Mouse (Mus musculus) hindbrain, embryonic 15.5 days (tissue): Measurements from ENCODE around the gene Ipo7. TPM values are rescaled to one million over a fixed set of nuclear protein-coding genes. Genes with fewer than 3 reads are reported as not detected.

ENCODE experiments used
- ATAC-seq: fragments of 200-750 bp; cut with Nextera tagmentation; 2 replicates; pipeline ENCODE4 v1.8.0; 2017; ENCODE audit warnings: low read depth, moderate number of reproducible peaks, moderate TSS enrichment; ENCODE audit not compliant: low FRiP score
- H3K27ac ChIP-seq: fragments of 300-500 bp; sonication (generic); replicated peaks from 2 replicates; pipeline ENCODE4 v1.5.1; 2015; ENCODE audit warnings: mild to moderate bottlenecking, inconsistent platforms
- H3K27me3 ChIP-seq: fragments of 300-500 bp; sonication (generic); 2 replicates; pipeline ENCODE4 v1.6.1; 2015; ENCODE audit warnings: control low read depth, inconsistent platforms
- H3K36me3 ChIP-seq: fragments of 300-500 bp; sonication (generic); 2 replicates; pipeline ENCODE4 v1.6.1; 2015; ENCODE audit warnings: control low read depth, inconsistent platforms
- H3K4me1 ChIP-seq: fragments of 300-500 bp; sonication (generic); replicated peaks from 2 replicates; pipeline ENCODE4 v1.6.1; 2015; ENCODE audit warnings: control low read depth, inconsistent platforms
- H3K4me2 ChIP-seq: fragments of 300-500 bp; sonication (generic); 2 replicates; pipeline ENCODE4 v1.6.1; 2015; ENCODE audit warnings: moderate library complexity, mild to moderate bottlenecking, inconsistent platforms
- H3K4me3 ChIP-seq: fragments of 300-500 bp; sonication (generic); 2 replicates; pipeline ENCODE4 v1.5.1; 2015; ENCODE audit warnings: mild to moderate bottlenecking, inconsistent platforms
- H3K9ac ChIP-seq: fragments of 300-500 bp; sonication (generic); 2 replicates; pipeline ENCODE4 v1.6.1; 2015; ENCODE audit warnings: inconsistent platforms
- H3K9me3 ChIP-seq: fragments of 300-500 bp; sonication (generic); 2 replicates; pipeline ENCODE4 v1.6.1; 2016; ENCODE audit warnings: control low read depth, inconsistent platforms
- whole genome bisulfite sequencing: fragments of 180-500 bp; shearing (Covaris S2); methylation state at CpG from one replicate; pipeline ENCODE4 v1.1.7; 2015; 5-methylcytosine and 5-hydroxymethylcytosine counted together
- polyA plus RNA-seq: library from polyadenylated mRNA; unstranded; fragments of >200 nt; fragmentation: Nextera tagmentation; extraction: Ambion mirVana; gene quantifications from 2 replicates; pipeline ENCODE4 v1.2.1, GENCODE M21; 2015

Ipo7 gene
- polyA plus RNA-seq, 1 experiment from 2014 or later = 44.9 TPM

DNA sequence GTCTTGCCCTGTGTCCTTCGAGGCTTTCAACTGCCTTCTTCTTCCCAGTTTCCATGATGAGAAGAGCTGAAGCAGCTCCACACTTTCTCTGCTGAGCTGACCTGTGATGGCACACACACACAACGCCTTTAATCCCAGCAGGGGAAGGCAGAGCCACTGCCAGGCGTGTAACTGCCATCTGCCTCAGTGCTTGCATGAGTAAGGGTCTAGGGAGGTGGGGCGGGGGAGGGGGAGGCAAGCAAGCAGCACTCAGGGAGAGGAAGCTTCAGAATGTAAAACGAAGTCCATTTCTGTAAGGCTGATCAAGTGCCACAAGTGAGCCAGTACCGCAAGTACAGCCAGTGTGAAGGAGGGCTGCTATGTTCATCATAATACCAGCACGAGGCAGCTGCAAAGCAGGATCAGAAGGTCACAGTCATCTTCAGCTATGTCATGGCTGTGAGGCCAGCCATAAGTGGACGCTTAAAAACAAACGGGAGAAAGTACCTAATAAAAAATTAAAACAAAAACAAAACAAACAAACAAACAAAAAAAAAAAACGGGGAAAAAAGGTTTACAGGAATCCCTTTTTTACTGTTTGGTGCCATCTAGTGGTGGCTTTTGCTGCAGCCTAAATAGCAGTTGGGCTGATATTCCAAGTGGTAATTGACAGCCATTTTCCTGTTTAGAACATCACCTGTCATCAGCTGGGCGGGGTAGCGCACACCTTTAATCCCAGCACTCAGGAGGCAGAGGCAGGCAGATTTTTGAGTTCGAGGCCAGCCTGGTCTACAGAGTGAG is 65.5 kb downstream of the Ipo7 start:
- Histone ChIP-seq H3K9ac (no peak overlapping the region), H3K9me3 (no peaks in the 10 kb centered on the region), H3K4me2 (no peak overlapping the region), H3K4me1 (no peaks in the 10 kb centered on the region), H3K36me3 (peaks cover 78% of the 10 kb centered on the region), H3K27me3 (no peaks in the 10 kb centered on the region), H3K4me3 (no peak overlapping the region), H3K27ac (peak overlapping the region; percentile 54)
- peak; percentile 11; the same call in 1 of the 2 replicates for ATAC-seq
- WGBS = 63% methylated on average over 13 of the region's 13 CpGs

DNA sequence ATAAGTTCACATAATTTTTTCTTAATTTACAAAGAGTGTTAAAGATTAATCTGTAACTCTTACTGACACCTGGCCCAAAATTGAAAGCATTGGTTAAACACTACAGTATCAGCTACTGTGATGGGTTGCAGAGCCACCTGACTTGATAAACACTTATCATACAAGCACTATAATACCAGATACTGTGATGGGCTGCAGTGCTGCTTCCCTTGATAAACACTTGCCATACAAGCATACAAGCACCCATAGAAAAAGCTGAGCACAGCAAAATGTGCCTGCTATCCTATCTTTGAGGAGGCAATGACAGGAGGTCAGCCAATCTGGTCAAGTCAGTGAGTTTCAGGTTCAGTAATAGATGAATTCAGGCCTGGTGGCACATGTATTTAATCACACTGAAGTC is 67.1 kb downstream of the Ipo7 start:
- no peak overlapping the region for H3K9ac ChIP-seq
- no peak for ATAC-seq
- no peak overlapping the region for H3K27ac ChIP-seq
- no peaks in the 10 kb centered on the region for H3K4me1 ChIP-seq
- no peak overlapping the region for H3K4me2 ChIP-seq
- H3K4me3 ChIP-seq = no peak overlapping the region
- peaks cover 72% of the 10 kb centered on the region for H3K36me3 ChIP-seq
- H3K27me3 ChIP-seq = no peaks in the 10 kb centered on the region
- H3K9me3 ChIP-seq = no peaks in the 10 kb centered on the region

DNA sequence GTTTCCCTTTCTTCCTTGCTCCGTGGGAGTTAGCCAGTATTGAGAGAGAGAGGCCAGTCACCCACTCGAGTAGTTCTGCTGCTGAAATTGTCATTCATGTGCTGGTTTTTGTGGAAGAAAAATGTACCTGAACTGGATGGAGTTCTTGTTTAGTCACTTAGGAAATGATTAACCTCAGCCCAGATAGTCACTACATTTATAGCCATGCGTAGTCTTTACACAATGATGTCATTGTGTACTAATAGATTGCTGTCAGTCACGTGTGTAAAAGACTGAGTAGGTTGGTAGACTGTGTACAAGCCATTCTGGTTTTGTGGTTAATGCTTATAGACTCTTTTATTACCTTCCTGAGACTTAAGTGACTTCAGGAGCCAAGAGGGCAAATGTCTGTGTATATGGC is 69.8 kb downstream of the Ipo7 start:
- Histone ChIP-seq H3K4me1 (no peaks in the 10 kb centered on the region), H3K9me3 (no peaks in the 10 kb centered on the region), H3K27ac (no peak overlapping the region), H3K4me2 (no peak overlapping the region), H3K9ac (no peak overlapping the region), H3K4me3 (no peak overlapping the region), H3K27me3 (no peaks in the 10 kb centered on the region), H3K36me3 (peaks cover 58% of the 10 kb centered on the region)
- whole genome bisulfite sequencing = 82% methylated on average over 4 of the region's 4 CpGs
- ATAC-seq = no peak

DNA sequence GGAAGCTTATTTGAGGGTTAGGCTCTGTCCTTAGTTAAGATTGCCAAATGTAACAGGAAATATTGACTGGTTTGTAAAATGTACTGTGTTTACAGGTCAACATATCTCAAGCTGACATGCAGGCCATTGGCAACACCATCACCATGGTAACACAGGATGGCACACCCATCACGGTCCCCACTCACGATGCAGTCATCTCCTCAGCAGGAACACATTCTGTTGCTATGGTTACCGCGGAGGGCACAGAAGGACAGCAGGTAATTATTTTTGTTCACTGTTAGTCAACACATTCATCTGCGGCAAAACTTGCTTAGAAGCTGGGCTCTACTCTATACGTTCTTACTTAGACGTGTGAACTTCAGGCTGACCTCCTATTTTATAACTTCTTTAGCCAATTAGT is 73.6 kb downstream of the Ipo7 start:
- Histone ChIP-seq H3K36me3 (peaks cover 60% of the 10 kb centered on the region), H3K4me1 (no peaks in the 10 kb centered on the region), H3K27ac (no peak overlapping the region), H3K9ac (no peak overlapping the region), H3K4me3 (no peak overlapping the region), H3K9me3 (no peaks in the 10 kb centered on the region), H3K4me2 (no peak overlapping the region), H3K27me3 (no peaks in the 10 kb centered on the region)
- 42% methylated on average over 7 of the region's 7 CpGs for WGBS
- ATAC-seq = peak; percentile 56; the same call in 1 of the 2 replicates

DNA sequence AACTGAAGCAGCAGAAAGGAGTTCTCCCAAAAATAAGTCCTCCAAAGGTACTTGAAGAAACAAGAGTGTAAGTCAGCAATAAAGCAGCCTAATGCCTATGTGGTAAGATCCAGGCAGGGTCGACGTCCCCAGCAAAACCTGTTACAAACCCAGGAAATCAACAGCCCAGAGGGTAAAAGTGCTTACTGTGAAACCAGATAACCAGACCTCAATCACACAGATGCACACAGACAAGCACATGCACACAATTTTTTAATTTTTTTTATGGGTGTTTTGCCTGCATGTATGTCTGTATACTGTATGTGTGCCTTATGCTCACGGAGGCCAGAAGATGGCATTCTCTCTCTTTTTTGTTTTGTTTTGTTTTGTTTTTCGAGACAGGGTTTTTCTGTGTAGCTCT is 78.3 kb downstream of the Ipo7 start:
- Histone ChIP-seq H3K4me1 (no peaks in the 10 kb centered on the region), H3K9ac (no peak overlapping the region), H3K4me2 (no peak overlapping the region), H3K27me3 (no peaks in the 10 kb centered on the region), H3K4me3 (no peak overlapping the region), H3K9me3 (no peaks in the 10 kb centered on the region), H3K27ac (no peak overlapping the region), H3K36me3 (peaks cover 35% of the 10 kb centered on the region)
- no peak for ATAC-seq
- 88% methylated on average over 4 of the region's 4 CpGs for WGBS

DNA sequence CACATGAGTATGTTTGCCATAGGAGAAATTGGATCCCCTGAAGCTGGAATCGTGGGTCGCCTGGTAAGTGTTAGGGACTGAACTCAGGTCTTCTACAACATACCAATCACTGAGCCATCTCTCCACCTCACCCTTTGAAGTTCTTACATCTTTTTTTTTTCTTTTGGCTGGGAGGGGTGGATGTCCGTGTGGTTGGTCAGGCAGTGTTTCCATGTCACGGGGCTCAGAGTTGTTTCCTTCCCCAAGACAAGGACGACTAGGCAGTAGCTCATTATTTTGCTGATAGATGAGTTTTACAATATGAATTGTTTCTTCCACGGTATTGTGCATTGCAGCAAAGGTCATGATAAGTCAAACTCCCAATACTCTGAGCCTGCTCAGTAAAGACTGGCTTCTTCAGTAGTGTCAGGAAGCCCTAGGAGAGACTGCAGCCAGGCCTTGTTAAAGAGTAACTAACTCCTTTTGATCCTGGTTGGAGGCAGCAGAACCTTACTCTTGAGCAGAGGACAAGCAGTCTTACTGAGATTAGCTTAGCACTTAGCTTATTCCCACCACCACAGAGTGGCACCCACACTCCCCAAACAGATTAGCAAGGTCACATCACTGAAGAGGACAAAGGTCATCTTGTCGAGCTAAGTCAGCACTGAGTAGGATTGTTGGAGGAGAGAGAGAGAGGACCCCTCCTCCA is 79.2 kb downstream of the Ipo7 start:
- Histone ChIP-seq H3K9me3 (no peaks in the 10 kb centered on the region), H3K4me3 (no peak overlapping the region), H3K36me3 (peaks cover 34% of the 10 kb centered on the region), H3K4me1 (no peaks in the 10 kb centered on the region), H3K9ac (no peak overlapping the region), H3K27ac (no peak overlapping the region), H3K27me3 (no peaks in the 10 kb centered on the region), H3K4me2 (no peak overlapping the region)
- 50% methylated on average over 7 of the region's 7 CpGs for WGBS
- no peak for ATAC-seq

DNA sequence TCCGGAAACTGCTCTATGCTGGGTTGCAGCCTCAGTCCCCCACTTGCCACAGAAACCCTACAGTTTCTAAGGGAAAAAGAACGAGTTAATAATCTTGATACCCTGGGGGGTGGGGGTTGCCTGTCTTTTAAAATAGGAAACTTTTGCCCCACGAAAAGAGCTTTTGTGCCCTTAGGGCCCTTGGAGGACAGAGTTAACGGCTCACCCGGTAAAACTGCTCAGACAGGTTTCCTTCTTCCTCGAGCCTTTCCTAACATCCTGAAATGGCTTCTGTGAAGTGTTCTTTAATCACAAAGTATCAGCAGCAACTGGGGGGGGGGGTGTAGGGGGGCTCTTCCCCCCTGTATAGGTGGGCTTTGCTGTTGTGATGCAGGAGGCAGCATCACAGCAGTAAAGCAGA is 82.8 kb downstream of the Ipo7 start:
- H3K9me3 ChIP-seq = no peaks in the 10 kb centered on the region
- H3K27ac ChIP-seq = no peak overlapping the region
- ATAC-seq = no peak
- no peak overlapping the region for H3K9ac ChIP-seq
- no peaks in the 10 kb centered on the region for H3K4me1 ChIP-seq
- H3K27me3 ChIP-seq = no peaks in the 10 kb centered on the region
- no peak overlapping the region for H3K4me3 ChIP-seq
- peaks cover 5% of the 10 kb centered on the region for H3K36me3 ChIP-seq
- WGBS = 62% methylated on average over 6 of the region's 6 CpGs
- H3K4me2 ChIP-seq = no peak overlapping the region

DNA sequence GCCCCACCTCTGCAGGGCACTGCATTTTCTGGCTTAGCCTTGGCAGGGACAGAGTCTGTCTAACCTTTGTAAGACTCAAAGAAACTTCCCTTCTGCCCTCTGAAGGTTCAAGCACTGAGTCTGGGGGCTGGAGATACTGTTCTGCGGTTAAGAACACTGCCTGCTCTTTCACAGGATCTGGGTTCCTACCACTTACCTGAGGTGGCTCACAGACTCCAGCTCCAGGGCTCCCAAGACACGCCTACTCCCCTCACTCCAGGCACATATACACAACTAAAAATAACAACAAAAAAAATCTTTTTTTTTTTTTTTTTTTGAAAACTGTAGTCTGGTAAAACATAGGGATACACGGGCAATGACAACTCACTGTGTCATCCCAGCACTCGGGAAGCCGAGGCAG is 83.2 kb downstream of the Ipo7 start:
- Histone ChIP-seq H3K4me1 (no peaks in the 10 kb centered on the region), H3K36me3 (peaks cover under 1% of the 10 kb centered on the region; the same call in 1 of the 2 replicates), H3K9me3 (no peaks in the 10 kb centered on the region), H3K4me2 (no peak overlapping the region), H3K27ac (no peak overlapping the region), H3K9ac (no peak overlapping the region), H3K4me3 (no peak overlapping the region), H3K27me3 (no peaks in the 10 kb centered on the region)
- no peak for ATAC-seq
- 84% methylated on average over 5 of the region's 5 CpGs for WGBS

DNA sequence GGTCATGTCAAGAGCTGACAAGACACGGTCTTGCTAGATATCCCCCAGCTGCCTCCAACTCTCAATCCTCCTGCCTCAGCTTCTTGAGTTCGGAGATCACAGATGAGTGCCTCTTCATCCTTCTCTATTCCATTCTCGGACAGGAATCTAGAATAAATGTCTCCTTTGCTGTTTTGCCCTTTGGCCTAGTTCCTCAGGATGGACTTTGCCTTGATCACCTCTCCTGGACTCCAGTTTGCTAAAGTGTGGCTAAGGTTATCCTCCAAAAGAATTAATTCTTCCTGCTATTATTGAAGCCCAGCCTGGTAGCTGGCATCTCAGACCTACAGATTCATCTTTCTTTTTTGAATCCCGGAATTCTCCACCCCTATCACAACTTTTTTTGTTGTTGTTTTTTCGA is 87.0 kb downstream of the Ipo7 start:
- Histone ChIP-seq H3K4me1 (peaks cover 3% of the 10 kb centered on the region; the same call in 1 of the 2 replicates), H3K27me3 (no peaks in the 10 kb centered on the region), H3K27ac (no peak overlapping the region), H3K4me2 (no peak overlapping the region), H3K9me3 (no peaks in the 10 kb centered on the region), H3K9ac (no peak overlapping the region), H3K36me3 (no peaks in the 10 kb centered on the region), H3K4me3 (no peak overlapping the region)
- no peak for ATAC-seq
- 88% methylated on average over 5 of the region's 5 CpGs for WGBS

Other genes starting within 250 kb of the Ipo7 start
- gene Nrip3, start 236.2 kb upstream of the Ipo7 start, polyA plus RNA-seq = 11.9 and 13.4 TPM in 2 replicates
- 2.1 and 3.3 TPM in 2 replicates for gene Scube2, start 152.6 kb upstream of the Ipo7 start, polyA plus RNA-seq
- gene Dennd5a, start 57.8 kb upstream of the Ipo7 start, polyA plus RNA-seq = 44.6 TPM in 2 replicates
- gene Tmem41b, start 31.3 kb upstream of the Ipo7 start, polyA plus RNA-seq = 61.8 and 65.6 TPM in 2 replicates
- gene Zfp143, start 42.9 kb downstream of the Ipo7 start, polyA plus RNA-seq = 15.1 and 15.5 TPM in 2 replicates
- gene Wee1, start 103.8 kb downstream of the Ipo7 start, polyA plus RNA-seq = 7.3 and 7.9 TPM in 2 replicates
- gene Swap70, start 203.4 kb downstream of the Ipo7 start, polyA plus RNA-seq = 10.1 and 11.1 TPM in 2 replicates